ENCODE assay signal across 9 mouse cellular contexts in the genomic region with DNA sequence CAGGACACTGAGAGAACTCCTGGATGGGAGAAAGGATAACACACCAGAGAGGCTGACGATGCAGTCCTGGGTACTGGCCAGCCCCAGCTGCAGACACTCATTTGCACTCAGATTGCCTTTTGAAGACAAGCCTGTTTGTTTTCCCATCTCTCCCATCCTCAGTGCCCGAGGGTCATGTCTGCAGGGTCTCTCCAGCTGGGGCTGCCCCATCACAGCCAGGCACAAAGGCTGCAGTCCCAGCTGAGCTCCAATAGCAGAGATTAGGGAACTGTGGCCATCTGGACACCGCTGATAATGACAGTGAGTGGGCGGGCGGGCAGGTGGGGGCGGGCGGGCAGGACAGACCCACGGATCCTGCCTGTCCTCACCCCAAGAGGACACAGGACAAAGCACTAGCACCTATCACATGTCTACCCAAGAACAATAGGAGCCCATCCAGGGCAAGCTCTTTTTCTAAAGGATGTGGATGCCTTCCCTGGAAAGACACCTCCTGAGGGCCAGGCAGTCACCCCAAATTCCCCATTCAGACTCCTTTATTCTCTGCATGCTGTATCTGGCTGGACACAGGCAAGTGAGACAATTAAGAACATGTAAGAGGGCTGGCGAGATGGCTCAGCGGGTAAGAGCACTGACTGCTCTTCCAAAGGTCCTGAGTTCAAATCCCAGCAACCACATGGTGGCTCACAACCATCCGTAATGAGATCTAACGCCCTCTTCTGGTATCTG. TPM values are rescaled to one million over a fixed set of nuclear protein-coding genes. Genes with fewer than 3 reads are reported as not detected.
A peak's percentile ranks its signal among the peaks of the same experiment; 100 is the strongest.
DNase-seq lines count a peak whose midpoint lies in the region; ATAC-seq and TF ChIP-seq lines count a peak whose summit lies in the region.
"Had no signal": no experiment of that assay in that cellular context is flagged by ENCODE, and none has a peak within 500 bp of the region (broad histone marks: within the 10 kb centered on the region; RNA-seq: fewer than 3 reads in every experiment).

No protein-coding gene starts in this region.

- no peak overlapping the region for H3K4me2 ChIP-seq in heart, embryonic 14.5 days (ENCODE audit: low read length)
- peak overlapping the region; percentile 14 for H3K4me2 ChIP-seq in liver, embryonic 16.5 days (ENCODE audit: low read depth, low read length)
- no peak overlapping the region for H3K4me2 ChIP-seq in neural tube, embryonic 13.5 days

- H3K4me3 ChIP-seq in gastrocnemius, adult 2 months = no peak overlapping the region
- H3K4me3 ChIP-seq in heart, embryonic 14.5 days (ENCODE audit: control insufficient read depth in 1 of 2, insufficient read depth in 1 of 2, low read depth in 1 of 2, low read length in 2 of 2) = no peak overlapping the region
- H3K4me3 ChIP-seq in liver, embryonic 16.5 days (ENCODE audit: low read depth, low read length) = no peak overlapping the region
- no peak overlapping the region for H3K4me3 ChIP-seq in neural tube, embryonic 13.5 days

- H3K27me3 ChIP-seq in heart, embryonic 14.5 days (ENCODE audit: control insufficient read depth, insufficient read depth, low read length) = no peaks in the 10 kb centered on the region
- H3K27me3 ChIP-seq in liver, embryonic 16.5 days (ENCODE audit: control insufficient read depth, insufficient read depth, low read depth, low read length) = peaks cover 5% of the 10 kb centered on the region
- H3K27me3 ChIP-seq in neural tube, embryonic 13.5 days = no peaks in the 10 kb centered on the region

- no peaks in the 10 kb centered on the region for H3K9me3 ChIP-seq in heart, embryonic 14.5 days (ENCODE audit: control insufficient read depth, low read length)
- no peaks in the 10 kb centered on the region for H3K9me3 ChIP-seq in liver, embryonic 16.5 days (replicated peaks; ENCODE audit: control insufficient read depth, low read length)
- H3K9me3 ChIP-seq in neural tube, embryonic 13.5 days = no peaks in the 10 kb centered on the region

- 41% methylated on average over 12 of the region's 12 CpGs for WGBS in heart, embryonic 14.5 days
- 38% methylated on average over 12 of the region's 12 CpGs for WGBS in liver, embryonic 16.5 days (ENCODE audit: insufficient replicate concordance)
- 40% methylated on average over 12 of the region's 12 CpGs for WGBS in neural tube, embryonic 13.5 days

- no peak overlapping the region for H3K27ac ChIP-seq in gastrocnemius, adult 2 months
- peak overlapping the region in 1 of 2 experiments; percentile 10; a peak in 1 of 4 replicates for H3K27ac ChIP-seq in heart, embryonic 14.5 days (replicated peaks in 1 of 2; ENCODE audit: control insufficient read depth in 1 of 2, insufficient read depth in 1 of 2, low read depth in 2 of 2, low read length in 2 of 2)
- peak overlapping the region; percentile 51 for H3K27ac ChIP-seq in liver, embryonic 16.5 days (ENCODE audit: low read length)
- H3K27ac ChIP-seq in neural tube, embryonic 13.5 days (replicated peaks) = peak overlapping the region; percentile 87

- no peak overlapping the region for H3K9ac ChIP-seq in heart, embryonic 14.5 days (ENCODE audit: low read length)
- H3K9ac ChIP-seq in liver, embryonic 16.5 days (ENCODE audit: low read depth, low read length) = no peak overlapping the region
- H3K9ac ChIP-seq in neural tube, embryonic 13.5 days = peak overlapping the region; percentile 43

- peak; percentile 44; the same call in 1 of the 2 replicates for ATAC-seq in heart, embryonic 14.5 days (ENCODE audit: insufficient number of reproducible peaks, insufficient read depth, low FRiP score, low read depth)
- peak; percentile 82 for ATAC-seq in liver, embryonic 16.5 days (ENCODE audit: low read depth)
- ATAC-seq in neural tube, embryonic 13.5 days (ENCODE audit: low read depth) = peak; percentile 67

- DNase-seq in gastrocnemius, adult 2 months = peak; percentile 16
- DNase-seq in gastrocnemius, postnatal 36 days = no peak
- peak; percentile 56 for DNase-seq in MN1 (ENCODE audit: low spot score)
- no peak for DNase-seq in thymus, postnatal 36 days
- DNase-seq in cerebellum, postnatal 4 days (ENCODE audit: low spot score in 2 of 2) = no peak

- TF ChIP-seq CTCF in gastrocnemius, adult 2 months (IDR thresholded peaks at IDR 0.05) = no peak

- intact Hi-C loops in gastrocnemius, adult 2 months (cut with DNase I) = no loop called here
- intact Hi-C loops in gastrocnemius, postnatal 36 days (cut with DNase I) = no loop called here

- peaks cover 6 to 23% of the 10 kb centered on the region in 2 experiments for H3K4me1 ChIP-seq in heart, embryonic 14.5 days (ENCODE audit: control insufficient read depth in 2 of 2, insufficient read depth in 2 of 2, low read length in 2 of 2)
- H3K4me1 ChIP-seq in liver, embryonic 16.5 days (ENCODE audit: control insufficient read depth, low read depth, low read length) = peaks cover 32% of the 10 kb centered on the region
- H3K4me1 ChIP-seq in neural tube, embryonic 13.5 days (replicated peaks) = peaks cover 63% of the 10 kb centered on the region

- peaks cover 70% of the 10 kb centered on the region for H3K36me3 ChIP-seq in heart, embryonic 14.5 days (ENCODE audit: control insufficient read depth, insufficient read depth, low read length)
- H3K36me3 ChIP-seq in liver, embryonic 16.5 days (ENCODE audit: control insufficient read depth, insufficient read depth) = peaks cover 26% of the 10 kb centered on the region
- peaks cover 79% of the 10 kb centered on the region for H3K36me3 ChIP-seq in neural tube, embryonic 13.5 days

RNA-seq across cellular contexts. Expression of gene Rps3, which starts 8.5 kb away (rescaled TPM):
- total RNA-seq in gastrocnemius, adult 2 months (2021) = 100 to 1,000 TPM; 242 to 287 TPM
- 100 to 1,000 TPM; 210 to 242 TPM for total RNA-seq in gastrocnemius, postnatal 36 days (2021)
- 538 and 543 TPM in 2 replicates for polyA plus RNA-seq in heart, embryonic 14.5 days (2014; fragmentation: Nextera tagmentation; extraction: Ambion mirVana)
- 400 and 448 TPM in 2 replicates for polyA plus RNA-seq in liver, embryonic 16.5 days (2015; fragmentation: Nextera tagmentation; extraction: Ambion mirVana)
- 514 and 540 TPM in 2 replicates for polyA plus RNA-seq in neural tube, embryonic 13.5 days (2015; fragmentation: Nextera tagmentation; extraction: Ambion mirVana)

RNA-seq across cellular contexts. Expression of gene Klhl35, which starts 9.2 kb away (rescaled TPM):
- not detected for total RNA-seq in gastrocnemius, adult 2 months (2021)
- not detected for total RNA-seq in gastrocnemius, postnatal 36 days (2021)
- 0.86 and 1.1 TPM in 2 replicates for polyA plus RNA-seq in heart, embryonic 14.5 days (2014; fragmentation: Nextera tagmentation; extraction: Ambion mirVana)
- 0.15 TPM in 1 of 2 replicates, not detected in the other for polyA plus RNA-seq in liver, embryonic 16.5 days (2015; fragmentation: Nextera tagmentation; extraction: Ambion mirVana)
- polyA plus RNA-seq in neural tube, embryonic 13.5 days (2015; fragmentation: Nextera tagmentation; extraction: Ambion mirVana) = 13.4 and 16.9 TPM in 2 replicates
- polyA plus RNA-seq: C2C12 had no signal

Comparison
In these comparisons a context has a peak if more than half of its experiments do, and no peak if none do; other contexts are left out.
1. DNase-seq: peak in gastrocnemius, adult 2 months (single experiment) and MN1 (single experiment); none in gastrocnemius, postnatal 36 days (0 of 2), thymus, postnatal 36 days (0 of 2) and cerebellum, postnatal 4 days (0 of 2).
2. Peak in every context shown above with its lines, with median percentiles within 50 percentile points of each other: ATAC-seq.